Comparison of ENCODE assay signal across 8 mouse cellular contexts in the genomic region with DNA sequence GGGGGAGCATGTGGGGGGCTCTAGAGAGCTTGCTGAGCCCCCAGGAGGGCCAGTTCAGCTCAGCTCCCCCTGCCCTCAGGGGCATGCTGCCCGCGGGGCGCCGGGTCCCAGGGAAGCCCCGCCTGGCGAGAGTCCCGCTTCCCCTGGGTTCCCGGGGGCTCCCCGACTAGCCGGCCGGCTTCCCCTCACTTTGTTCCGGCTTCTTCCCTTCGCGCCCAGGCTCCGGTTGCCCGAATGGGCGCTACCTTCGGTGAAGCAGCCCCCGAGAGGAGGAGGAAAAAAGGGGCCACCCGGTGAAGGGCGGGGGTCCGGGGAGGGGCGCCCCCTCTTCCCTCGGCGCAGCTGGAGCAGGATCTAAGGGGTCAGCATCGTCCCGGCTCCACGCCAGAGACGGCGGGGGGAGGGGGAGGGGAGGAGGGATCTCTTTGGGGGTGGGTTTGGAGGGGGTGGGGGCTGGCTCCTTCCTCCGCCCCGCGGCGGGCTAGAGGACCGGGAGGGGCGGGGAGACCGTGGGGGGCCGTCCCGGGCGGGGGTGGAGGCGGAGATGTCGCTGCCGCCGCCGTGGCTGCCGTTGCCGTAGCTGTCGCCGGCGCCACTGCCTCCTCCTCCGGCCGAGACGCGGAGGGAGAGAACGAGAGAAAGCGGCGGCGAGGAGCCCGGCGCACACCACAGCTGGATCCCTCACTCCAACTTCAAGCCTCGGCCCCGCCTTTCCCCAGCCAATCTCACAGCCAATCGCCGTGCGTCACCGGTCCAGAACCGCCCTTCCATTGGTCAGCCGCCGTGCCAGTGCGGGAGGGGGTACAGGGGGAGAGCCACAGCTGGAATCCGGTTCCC. TPM values are rescaled to one million over a fixed set of nuclear protein-coding genes. Genes with fewer than 3 reads are reported as not detected.
DNase-seq lines count a peak whose midpoint lies in the region; ATAC-seq lines count a peak whose summit lies in the region.

A gene (minus strand): TSS at position 492 of the 837 bp plus-strand sequence.

- H3K27ac ChIP-seq in heart, embryonic 12.5 days (ENCODE audit: poor library complexity, severe bottlenecking): no peak within 1 kb of the TSS
- H3K27ac ChIP-seq in kidney, embryonic 16.5 days (ENCODE audit: low read length): peak within 1 kb of the TSS; percentile 84

- H3K4me2 ChIP-seq in heart, embryonic 12.5 days: peak within 1 kb of the TSS; percentile 98
- peak within 1 kb of the TSS; percentile 98 for H3K4me2 ChIP-seq in kidney, embryonic 16.5 days (replicated peaks; ENCODE audit: low read depth, low read length)

- ATAC-seq in heart, embryonic 12.5 days (ENCODE audit: insufficient number of reproducible peaks, low FRiP score): peak; percentile 84
- peak; percentile 93 for ATAC-seq in kidney, embryonic 16.5 days (ENCODE audit: low FRiP score, low TSS enrichment)
- peak; percentile 45 for ATAC-seq in monocyte, adult 5-6 weeks (replicated peaks; ENCODE audit: insufficient number of reproducible peaks, low FRiP score, low TSS enrichment, poor library complexity, severe bottlenecking)

- H3K4me1 ChIP-seq in heart, embryonic 12.5 days (replicated peaks): peaks cover 49% of the 10 kb centered on the region
- peaks cover 66% of the 10 kb centered on the region for H3K4me1 ChIP-seq in kidney, embryonic 16.5 days (ENCODE audit: insufficient read depth, low read length)

- no peaks in the 10 kb centered on the region for H3K9me3 ChIP-seq in heart, embryonic 12.5 days (replicated peaks)
- no peaks in the 10 kb centered on the region for H3K9me3 ChIP-seq in kidney, embryonic 16.5 days (ENCODE audit: low read length)

- H3K4me3 ChIP-seq in heart, embryonic 12.5 days: peak within 1 kb of the TSS; percentile 66
- peak within 1 kb of the TSS; percentile 77 for H3K4me3 ChIP-seq in kidney, embryonic 16.5 days (ENCODE audit: low read length)

- under 1% methylated on average over 59 of the region's 71 CpGs for WGBS in heart, embryonic 12.5 days
- WGBS in kidney, embryonic 16.5 days: 0% methylated on average over 52 of the region's 71 CpGs

- H3K27me3 ChIP-seq in heart, embryonic 12.5 days (replicated peaks): peaks cover 85% of the 10 kb centered on the region
- H3K27me3 ChIP-seq in kidney, embryonic 16.5 days (ENCODE audit: insufficient read depth, low read length): peaks cover 27% of the 10 kb centered on the region
- peaks cover 7% of the 10 kb centered on the region for H3K27me3 ChIP-seq in splenic B cell, adult 2 months (ENCODE audit: control insufficient read depth, insufficient read depth, low read length, poor library complexity, severe bottlenecking)

- peak; percentile 44 to 51 for DNase-seq in CD8-positive naive resting alpha-beta T cell, adult 2 months (ENCODE audit: low read depth in 2 of 2, low spot score in 2 of 2)
- peak; percentile 58 for DNase-seq in c-Kit-positive CD71-negative TER-119-negative erythroid progenitor cells, embryonic 14.5 days (ENCODE audit: low read depth)
- DNase-seq in fibroblast of lung, adult 2 months (ENCODE audit: low read depth): peak; percentile 56
- peak; percentile 80 for DNase-seq in liver
- peak; percentile 54 for DNase-seq in splenic B cell, adult 2 months (ENCODE audit: low read depth, low spot score)

- no peaks in the 10 kb centered on the region for H3K36me3 ChIP-seq in heart, embryonic 12.5 days
- no peaks in the 10 kb centered on the region for H3K36me3 ChIP-seq in kidney, embryonic 16.5 days (ENCODE audit: insufficient read depth, low read length)
- no peaks in the 10 kb centered on the region for H3K36me3 ChIP-seq in splenic B cell, adult 2 months (ENCODE audit: control insufficient read depth, insufficient read depth, low read length, poor library complexity, severe bottlenecking)

- peak within 1 kb of the TSS; percentile 60 for H3K9ac ChIP-seq in heart, embryonic 12.5 days
- peak within 1 kb of the TSS; percentile 81 for H3K9ac ChIP-seq in kidney, embryonic 16.5 days (replicated peaks; ENCODE audit: low read length)

RNA-seq across cellular contexts. Expression of the gene that starts here (rescaled TPM):
- polyA plus RNA-seq in heart, embryonic 12.5 days (2016; fragmentation: Nextera tagmentation; extraction: Ambion mirVana): 1.9 and 2.7 TPM in 2 replicates
- 10.2 and 10.3 TPM in 2 replicates for polyA plus RNA-seq in kidney, embryonic 16.5 days (2015; fragmentation: Nextera tagmentation; extraction: Ambion mirVana)
- not detected in 3 replicates for total RNA-seq in monocyte, adult 5-6 weeks (2017)

Comparison
In these comparisons a context has a peak if more than half of its experiments do, and no peak if none do; other contexts are left out.
1. Peak in ATAC-seq in monocyte, adult 5-6 weeks; RNA of the gene not detected or under 1 TPM.